Mouse (Mus musculus): ENCODE results near the gene Clvs2. TPM values are rescaled to one million over a fixed set of nuclear protein-coding genes. Genes with fewer than 3 reads are reported as not detected.

Clvs2 gene
- not detected in 2 replicates for total RNA-seq (2017)

DNA sequence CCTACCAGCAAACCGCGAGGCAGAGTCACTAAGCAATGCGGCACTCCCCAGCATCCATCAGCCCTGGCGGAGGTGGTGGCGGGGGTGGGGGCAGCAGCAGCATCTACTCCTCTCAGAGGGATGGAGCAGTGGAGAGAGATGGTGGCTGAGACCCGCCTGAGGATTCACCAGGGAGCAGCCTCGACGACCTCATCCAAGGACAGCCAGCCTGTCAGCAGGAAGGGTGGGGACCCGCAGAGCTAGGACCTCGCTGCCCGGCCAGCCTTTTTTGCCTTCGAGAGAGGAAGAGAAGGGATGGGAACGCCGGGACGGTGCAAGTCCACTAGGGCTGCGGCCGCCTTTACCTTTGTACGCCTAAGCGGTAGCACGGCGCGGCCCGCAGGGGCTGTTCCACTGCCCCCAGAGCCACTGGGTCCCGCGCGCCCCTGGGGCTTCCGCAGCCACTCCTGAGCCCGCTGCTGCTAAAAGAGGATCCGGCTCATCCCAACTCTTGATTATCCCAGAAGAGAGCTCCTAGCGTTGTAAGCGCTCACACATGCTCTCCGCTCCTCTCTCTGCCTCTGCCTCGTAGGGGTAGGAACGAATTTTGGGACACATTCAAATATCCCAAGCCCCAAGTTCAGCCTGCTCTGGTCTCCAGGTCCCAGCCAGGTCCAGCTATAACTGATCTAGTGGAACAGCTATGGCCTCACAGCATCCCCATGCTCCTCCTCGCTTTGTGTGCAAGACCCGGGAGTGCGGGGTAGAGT lies at the start of gene Clvs2:
Clvs2 (minus strand) TSS at position 639 of the 749 bp plus-strand sequence.
- no peak for ATAC-seq (ENCODE audit: extremely low read depth, insufficient number of reproducible peaks, low FRiP score, poor library complexity, severe bottlenecking)

DNA sequence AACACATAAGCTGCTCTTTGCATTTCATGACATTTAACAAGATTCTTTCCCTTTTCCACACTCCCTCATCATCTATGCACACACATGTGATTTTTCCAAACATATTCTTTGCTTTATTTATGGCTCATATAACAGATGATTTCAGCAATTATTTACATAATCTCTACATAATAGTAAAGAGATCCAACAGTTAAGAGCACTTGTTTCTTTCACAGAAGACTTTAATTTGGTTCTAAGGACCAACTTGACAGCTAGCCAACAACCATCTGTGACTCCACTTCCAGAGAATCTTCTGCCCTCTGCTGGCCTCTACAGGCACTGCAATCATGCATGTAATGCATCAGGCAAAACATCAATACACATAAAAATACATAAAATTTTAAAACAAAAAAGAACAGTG lies 28.6 kb upstream of the Clvs2 start:
- ATAC-seq (ENCODE audit: extremely low read depth, insufficient number of reproducible peaks, low FRiP score, poor library complexity, severe bottlenecking) = no peak

DNA sequence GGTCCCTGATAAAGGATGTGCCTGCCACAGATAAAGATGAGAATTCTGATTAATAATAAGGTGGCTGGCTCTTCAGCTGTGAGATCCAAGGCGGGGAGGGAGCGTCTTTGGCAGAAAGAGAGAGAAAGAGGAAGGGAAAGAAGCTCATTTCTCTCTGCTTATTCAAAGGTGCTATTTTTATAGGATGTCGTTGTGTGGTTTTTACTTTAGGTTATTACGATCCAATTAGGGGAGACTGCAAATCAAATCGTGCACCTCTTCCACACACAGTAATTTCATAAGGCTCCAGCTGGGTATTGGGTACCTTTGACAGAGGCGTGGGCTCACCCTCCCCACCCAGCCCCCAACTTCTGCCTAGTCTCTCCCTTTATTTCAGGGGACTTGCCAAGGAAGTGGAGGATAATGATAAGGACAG lies 985 bp downstream of the Clvs2 start:
- ATAC-seq (ENCODE audit: extremely low read depth, insufficient number of reproducible peaks, low FRiP score, poor library complexity, severe bottlenecking) = no peak

GRCm38 (mm10) chr10:33622700-33623099 lies 1.9 kb downstream of the Clvs2 start:
- no peak for ATAC-seq (ENCODE audit: extremely low read depth, insufficient number of reproducible peaks, low FRiP score, poor library complexity, severe bottlenecking)

DNA sequence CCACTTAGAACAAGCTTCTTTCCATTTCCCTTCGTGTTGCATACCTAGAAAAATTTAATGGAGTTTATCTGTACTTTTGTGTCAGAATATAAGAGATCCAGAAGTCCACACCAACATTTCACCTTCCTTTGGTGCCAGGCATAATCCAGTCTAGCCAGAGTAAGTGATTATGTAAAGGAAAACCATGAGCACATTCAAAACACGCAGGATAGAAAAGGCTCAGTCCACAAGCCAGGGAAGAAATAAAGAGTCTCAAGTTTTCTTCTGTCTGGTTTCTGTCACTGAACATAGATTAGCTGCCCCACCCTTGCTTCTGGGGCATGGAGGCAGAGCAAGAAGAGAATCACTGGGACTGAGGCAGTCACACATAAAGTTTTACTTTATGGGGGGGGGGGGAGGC lies 8.4 kb downstream of the Clvs2 start:
- no peak for ATAC-seq (ENCODE audit: extremely low read depth, insufficient number of reproducible peaks, low FRiP score, poor library complexity, severe bottlenecking)

- no peak for ATAC-seq (ENCODE audit: extremely low read depth, insufficient number of reproducible peaks, low FRiP score, poor library complexity, severe bottlenecking)
These were observed 11.4 kb downstream of the Clvs2 start for GRCm38 (mm10) chr10:33613197-33613596.

DNA sequence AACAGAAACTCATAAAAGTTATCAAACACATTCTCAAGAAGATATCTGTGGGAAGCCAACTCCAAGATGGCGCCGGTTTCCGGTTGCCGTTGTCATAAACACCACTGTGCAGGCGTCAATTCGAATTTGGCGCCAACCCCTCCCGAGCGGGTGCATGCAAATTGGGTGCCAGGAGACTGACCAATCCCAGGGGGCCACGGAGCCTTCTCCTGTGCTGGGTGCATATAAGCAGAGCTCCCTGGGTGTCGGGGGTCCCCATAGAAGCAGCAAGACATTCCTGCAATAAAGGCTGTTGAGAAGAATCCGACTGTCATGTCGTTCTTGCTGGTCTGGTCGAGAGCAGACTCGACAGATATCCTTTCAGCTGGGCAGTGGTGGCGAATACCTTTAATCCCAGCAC lies 31.8 kb downstream of the Clvs2 start:
- ATAC-seq (ENCODE audit: extremely low read depth, insufficient number of reproducible peaks, low FRiP score, poor library complexity, severe bottlenecking) = no peak

- no peak for ATAC-seq (ENCODE audit: extremely low read depth, insufficient number of reproducible peaks, low FRiP score, poor library complexity, severe bottlenecking)
These were observed 35.8 kb downstream of the Clvs2 start for GRCm38 (mm10) chr10:33588800-33589199.

DNA sequence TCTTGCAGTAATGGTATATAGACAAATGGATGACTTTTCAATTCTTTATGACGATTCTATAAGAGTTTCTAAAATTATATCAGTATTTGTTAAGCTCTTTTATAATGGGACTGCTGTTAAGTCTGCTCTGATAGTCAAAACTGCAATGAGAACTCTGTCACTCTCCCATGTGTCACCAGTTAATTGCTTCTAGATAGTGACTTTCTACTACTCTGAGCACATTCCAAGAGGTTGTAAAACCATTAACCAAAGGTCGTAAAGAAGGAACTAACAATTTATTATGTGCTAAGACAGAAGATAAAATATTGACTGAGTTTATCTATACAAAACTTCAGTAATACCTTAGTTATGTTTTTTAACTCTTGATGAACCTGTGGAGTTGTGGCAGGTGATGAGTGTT lies 37.5 kb downstream of the Clvs2 start:
- no peak for ATAC-seq (ENCODE audit: extremely low read depth, insufficient number of reproducible peaks, low FRiP score, poor library complexity, severe bottlenecking)

- ATAC-seq (ENCODE audit: extremely low read depth, insufficient number of reproducible peaks, low FRiP score, poor library complexity, severe bottlenecking) = no peak
These were observed 66.5 kb downstream of the Clvs2 start for GRCm38 (mm10) chr10:33558081-33558480.

- ATAC-seq (ENCODE audit: extremely low read depth, insufficient number of reproducible peaks, low FRiP score, poor library complexity, severe bottlenecking) = no peak
These were observed 84.2 kb downstream of the Clvs2 start for GRCm38 (mm10) chr10:33540331-33540730.

Other genes starting within 250 kb of the Clvs2 start
- gene Sult3a2, start 161.9 kb upstream of the Clvs2 start, total RNA-seq (2017) = not detected in 2 replicates
- not detected in 2 replicates for gene Sult3a1, start 233.0 kb upstream of the Clvs2 start, total RNA-seq (2017)

Measured in neutrophil, adult 5-6 weeks (primary cell).